Mouse (Mus musculus): ENCODE results near the gene Dppa5a.
"Not testable (repeated sequence)": the region's sequence is repeated elsewhere in the genome, so short reads cannot be mapped to it uniquely, and the experiment has no call there.

Gene Dppa5a

DNA sequence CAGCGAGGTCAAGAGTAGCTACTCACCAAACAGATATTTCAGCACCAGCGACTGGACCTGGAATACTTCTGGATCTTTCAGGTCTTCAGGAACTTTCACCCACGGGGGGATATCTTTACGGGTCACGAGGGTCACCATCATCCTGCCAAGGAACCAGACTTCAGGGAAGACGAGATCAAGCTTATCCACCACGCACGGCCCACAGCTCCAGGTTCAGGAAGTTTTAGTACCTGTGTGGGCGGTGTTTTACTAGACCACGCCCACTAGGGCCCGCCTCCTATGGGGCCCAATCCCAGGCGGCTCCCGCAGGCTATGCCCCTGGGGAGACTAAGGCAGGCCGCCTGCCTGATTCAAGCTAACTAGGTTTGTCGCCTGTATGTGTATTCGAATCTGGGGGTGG, at the start of gene Dppa5a:
Gene Dppa5a, minus strand, starts transcription at position 219 of the 400 bp plus-strand sequence.
- DNase-seq (ENCODE audit: extremely low read depth, insufficient read length, low spot score): not testable (repeated sequence)

GRCm38 (mm10) chr9:78401596-78401995, 33.6 kb upstream of the Dppa5a start:
- DNase-seq (ENCODE audit: extremely low read depth, insufficient read length, low spot score): no peak

DNA sequence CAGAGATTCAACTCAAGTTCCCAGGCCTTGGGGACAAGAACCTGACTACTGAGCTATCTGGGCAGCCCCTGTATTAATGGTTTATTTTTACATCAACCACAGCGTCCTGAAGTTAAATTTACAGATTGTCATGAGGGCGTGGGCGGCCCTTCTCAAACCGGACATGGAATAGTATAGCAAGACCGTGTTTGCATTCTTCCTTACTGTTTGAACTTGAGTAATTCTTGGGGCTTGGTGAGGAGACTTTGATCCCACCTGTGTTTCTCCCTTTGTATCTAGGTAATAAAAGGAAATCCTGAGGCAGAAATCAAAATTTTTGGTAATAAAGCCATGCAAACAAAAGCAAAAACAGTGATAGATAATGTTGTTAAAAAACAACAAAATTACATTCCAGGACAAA, 32.6 kb upstream of the Dppa5a start:
- no peak for DNase-seq (ENCODE audit: extremely low read depth, insufficient read length, low spot score)

DNA sequence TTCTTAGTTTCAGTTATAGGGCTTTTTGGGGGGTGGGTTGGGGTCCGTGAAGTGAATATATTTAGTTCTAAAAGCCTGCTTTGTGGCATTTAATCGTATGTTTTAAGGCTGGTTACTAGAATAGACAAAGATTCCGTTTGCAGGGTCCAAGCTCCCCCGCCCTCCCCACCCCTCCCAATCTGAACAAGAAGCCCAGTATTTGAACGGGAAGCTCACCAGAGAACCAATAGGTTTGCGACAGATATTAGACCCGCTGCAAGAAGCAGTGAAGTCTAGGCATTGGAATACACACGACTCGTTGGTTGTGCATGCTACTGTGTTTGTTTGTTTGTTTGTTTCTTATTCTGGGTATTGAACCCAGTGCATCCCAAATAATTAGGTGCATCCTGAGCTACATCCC, 28.5 kb upstream of the Dppa5a start:
- no peak for DNase-seq (ENCODE audit: extremely low read depth, insufficient read length, low spot score)

GRCm38 (mm10) chr9:78395630-78396351, 27.8 kb upstream of the Dppa5a start, which contains the start of gene Ddx43:
Ddx43 (plus strand) TSS chr9:78395777.
- DNase-seq (ENCODE audit: extremely low read depth, insufficient read length, low spot score): no peak

DNA sequence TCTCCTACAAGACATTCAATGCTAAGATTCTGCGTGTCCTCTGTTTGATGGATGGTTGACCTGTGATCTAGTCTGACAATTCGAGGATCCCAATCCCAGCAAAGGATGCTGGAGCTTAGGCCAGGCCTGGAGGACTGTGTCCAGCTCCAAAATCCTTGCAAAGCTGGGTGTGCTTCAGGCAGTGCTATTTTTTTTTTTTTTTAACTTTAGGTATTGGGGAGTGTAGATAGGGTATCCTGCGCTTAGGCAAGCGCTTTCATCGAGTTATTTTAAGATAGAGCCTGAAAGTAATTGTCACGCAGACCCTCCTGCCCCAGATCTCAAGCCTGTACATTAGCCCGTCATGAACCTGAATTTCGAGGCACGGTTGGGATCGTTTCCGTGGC, 27.3 kb upstream of the Dppa5a start:
- no peak for DNase-seq (ENCODE audit: extremely low read depth, insufficient read length, low spot score)

- no peak for DNase-seq (ENCODE audit: extremely low read depth, insufficient read length, low spot score)
These were observed 26.6 kb upstream of the Dppa5a start for GRCm38 (mm10) chr9:78394602-78395001.

DNA sequence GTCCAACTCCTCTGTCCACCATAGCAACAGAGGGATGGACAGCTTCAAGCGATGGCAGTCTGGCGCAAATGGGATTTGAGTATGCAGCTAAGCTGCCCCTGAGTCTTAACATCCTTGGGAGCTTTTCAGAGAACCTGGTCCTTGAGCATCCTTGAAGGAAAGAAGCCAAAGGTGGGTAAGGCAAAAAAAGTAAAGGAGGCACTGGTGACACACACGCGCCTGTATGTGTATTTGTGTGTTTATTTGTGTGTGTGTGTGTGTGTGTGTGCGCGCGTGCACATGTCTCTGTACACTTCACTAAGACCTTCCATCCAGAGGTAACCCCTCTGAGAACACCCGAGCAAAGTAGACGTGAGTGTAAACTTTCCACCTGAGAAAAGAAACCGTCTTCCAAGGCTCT, 25.8 kb upstream of the Dppa5a start:
- DNase-seq (ENCODE audit: extremely low read depth, insufficient read length, low spot score): no peak

DNA sequence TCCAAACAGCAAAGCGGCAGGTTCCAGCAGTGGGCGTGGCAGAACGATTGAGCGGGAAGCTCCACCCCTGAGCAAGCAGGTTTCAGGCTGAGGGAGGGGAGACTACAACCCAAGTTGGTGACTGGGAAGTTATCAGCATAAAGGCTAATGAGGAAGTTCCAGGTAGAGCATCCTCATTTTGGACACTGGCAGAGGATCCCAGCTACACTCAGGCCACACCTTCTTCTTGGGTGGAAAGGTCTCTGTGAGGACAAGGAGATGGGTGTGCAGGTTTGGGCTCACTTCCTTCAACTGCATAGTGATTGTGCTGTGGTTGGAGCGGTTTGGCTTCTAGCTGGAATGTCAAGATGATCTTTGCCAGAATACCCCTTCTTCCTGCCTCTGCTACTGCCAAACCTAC, 22.0 kb upstream of the Dppa5a start:
- DNase-seq (ENCODE audit: extremely low read depth, insufficient read length, low spot score): peak; percentile 53

GRCm38 (mm10) chr9:78386947-78387346, 19.0 kb upstream of the Dppa5a start:
- DNase-seq (ENCODE audit: extremely low read depth, insufficient read length, low spot score): no peak

GRCm38 (mm10) chr9:78385893-78386292, 17.9 kb upstream of the Dppa5a start:
- DNase-seq (ENCODE audit: extremely low read depth, insufficient read length, low spot score): no peak

GRCm38 (mm10) chr9:78378113-78378785, 10.3 kb upstream of the Dppa5a start, which contains the start of gene Ooep:
Ooep (minus strand) TSS chr9:78378725.
- no peak for DNase-seq (ENCODE audit: extremely low read depth, insufficient read length, low spot score)

DNA sequence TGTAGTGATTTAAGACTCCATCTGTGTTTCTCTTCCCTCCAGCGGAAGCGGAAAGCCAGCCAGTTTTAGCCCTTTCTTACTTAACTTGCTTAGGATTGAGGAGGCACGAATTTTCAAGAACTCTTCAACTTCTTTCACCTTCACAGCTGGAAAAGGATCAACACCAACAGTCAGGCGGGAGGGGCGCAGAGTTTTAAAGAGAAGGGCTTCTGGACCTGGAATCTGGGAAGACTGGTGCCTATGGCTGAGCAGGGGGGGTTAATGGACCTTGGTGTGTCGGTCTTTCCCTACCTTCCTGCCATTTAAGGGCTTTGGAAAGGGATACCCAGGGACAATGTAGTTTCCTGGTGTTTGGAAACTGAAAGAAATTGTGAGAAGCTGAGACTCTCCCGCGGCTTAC, 9.6 kb upstream of the Dppa5a start:
- DNase-seq (ENCODE audit: extremely low read depth, insufficient read length, low spot score): no peak

- DNase-seq (ENCODE audit: extremely low read depth, insufficient read length, low spot score): no peak
These were observed 7.5 kb upstream of the Dppa5a start for GRCm38 (mm10) chr9:78375486-78375885.

DNA sequence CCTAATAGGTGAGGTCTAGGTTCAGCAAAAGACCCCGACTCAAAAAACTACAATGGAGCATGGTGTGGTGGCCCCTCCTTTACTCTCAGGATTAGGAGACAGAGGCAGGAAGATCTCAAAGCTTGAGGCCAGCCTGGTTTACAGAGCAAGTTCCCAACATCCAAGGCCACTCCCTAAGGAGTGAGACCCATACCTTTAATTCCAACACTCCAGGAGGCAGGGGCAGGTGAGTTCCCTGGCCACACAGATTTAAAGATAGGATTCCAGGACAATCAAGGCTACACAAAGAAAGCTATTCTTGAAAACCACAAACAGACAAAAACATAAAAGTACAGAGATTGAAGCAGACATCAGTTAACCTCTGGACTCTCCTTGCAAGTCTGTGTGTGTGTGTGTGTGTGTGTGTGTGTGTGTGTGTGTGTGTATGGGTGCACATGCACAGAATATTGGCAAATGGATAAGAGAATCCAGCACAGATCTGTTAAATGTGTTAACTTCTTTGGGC, 7.0 kb upstream of the Dppa5a start:
- no peak for DNase-seq (ENCODE audit: extremely low read depth, insufficient read length, low spot score)

GRCm38 (mm10) chr9:78374397-78374796, 6.4 kb upstream of the Dppa5a start:
- no peak for DNase-seq (ENCODE audit: extremely low read depth, insufficient read length, low spot score)

- DNase-seq (ENCODE audit: extremely low read depth, insufficient read length, low spot score): no peak
These were observed 5.0 kb upstream of the Dppa5a start for GRCm38 (mm10) chr9:78372827-78373504.

GRCm38 (mm10) chr9:78371441-78371840, 3.5 kb upstream of the Dppa5a start:
- no peak for DNase-seq (ENCODE audit: extremely low read depth, insufficient read length, low spot score)

DNA sequence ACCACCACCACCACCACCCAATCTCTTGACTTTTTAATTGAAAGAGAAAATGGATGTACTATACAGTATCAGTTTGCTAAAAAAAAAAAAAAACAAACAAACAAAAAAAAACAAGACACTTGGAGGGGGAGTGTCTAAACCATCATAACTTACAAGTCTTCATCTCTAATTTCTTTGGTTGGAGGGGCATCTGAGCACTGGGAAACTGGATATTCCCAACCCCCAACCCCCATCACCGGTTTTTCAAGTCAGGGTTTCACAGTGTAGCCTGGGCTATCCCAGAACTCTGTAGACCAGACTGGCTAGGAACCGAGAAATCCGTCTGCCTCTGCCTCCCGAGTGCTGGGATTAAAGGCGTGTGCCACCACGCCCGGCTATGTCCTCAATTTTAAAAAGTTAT, 1.8 kb upstream of the Dppa5a start:
- DNase-seq (ENCODE audit: extremely low read depth, insufficient read length, low spot score): no peak

DNA sequence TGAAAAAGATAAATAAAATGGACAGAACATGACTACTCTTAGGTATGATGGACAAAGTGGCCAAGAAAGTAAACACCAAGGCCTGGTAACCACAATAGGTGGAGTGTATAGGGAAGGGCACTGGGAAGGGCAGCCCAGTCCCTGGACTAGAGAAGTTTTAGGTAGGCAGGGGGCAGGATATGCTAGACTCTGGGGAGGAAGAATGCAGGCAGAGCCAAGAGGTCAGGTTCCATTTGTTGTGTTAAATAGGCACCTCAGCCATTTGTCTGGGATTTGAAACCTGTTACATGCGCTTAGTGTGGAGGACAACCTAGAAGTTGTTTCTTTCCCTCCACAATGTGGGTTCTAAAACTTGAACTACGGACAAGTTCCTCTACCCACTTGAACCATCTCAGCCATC, 1.4 kb upstream of the Dppa5a start:
- no peak for DNase-seq (ENCODE audit: extremely low read depth, insufficient read length, low spot score)

DNA sequence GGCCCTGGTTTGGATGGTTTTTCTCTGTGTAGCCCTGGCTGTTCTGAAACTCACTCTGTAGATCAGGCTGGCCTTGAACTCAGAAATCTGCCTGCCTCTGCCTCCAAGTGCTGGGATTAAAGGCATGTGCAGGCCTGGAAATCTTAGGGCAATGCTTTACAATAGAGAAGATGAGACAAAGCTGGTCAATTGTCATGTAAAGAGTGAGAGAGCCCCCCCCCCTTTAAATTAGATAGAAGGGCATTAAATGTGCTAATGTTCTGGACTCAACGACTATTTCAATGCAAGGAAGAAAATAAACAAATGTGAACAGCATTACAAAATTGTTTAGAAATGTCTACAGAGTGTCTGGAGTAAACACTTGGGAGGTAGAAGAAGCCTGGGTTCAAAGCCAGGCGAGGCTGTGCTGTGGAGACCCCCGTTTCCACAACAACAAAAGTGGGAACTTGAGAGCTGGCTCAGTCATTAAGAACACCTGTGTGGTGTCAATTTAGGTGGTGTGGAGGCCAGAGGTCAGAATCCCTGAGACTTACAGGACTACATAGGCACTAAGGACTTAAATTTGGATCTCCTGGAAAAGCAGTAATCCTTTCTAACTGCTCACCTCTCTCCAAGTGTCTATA, 805 bp upstream of the Dppa5a start:
- no peak for DNase-seq (ENCODE audit: extremely low read depth, insufficient read length, low spot score)

Data from 3134 (cell line).